In genomic region chr14:76164904-76165755, GRCm38 (mm10) we compare ENCODE assay signal across 10 mouse cellular contexts. TPM values are rescaled to one million over a fixed set of nuclear protein-coding genes. Genes with fewer than 3 reads are reported as not detected.
DNase-seq lines count a peak whose midpoint lies in the region; ATAC-seq and TF ChIP-seq lines count a peak whose summit lies in the region.
"Had no signal": no experiment of that assay in that cellular context is flagged by ENCODE, and none has a peak within 500 bp of the region (broad histone marks: within the 10 kb centered on the region; RNA-seq: fewer than 3 reads in every experiment).

No protein-coding gene starts in this region.

- peak overlapping the region; percentile 26; the same call in 1 of the 2 replicates for H3K9ac ChIP-seq in heart, embryonic 16.5 days (ENCODE audit: low read length)
- H3K9ac ChIP-seq in limb, embryonic 12.5 days (replicated peaks): no peak overlapping the region; the same call in 1 of the 2 replicates

- 0 out of 2 replicates have a peak, but pooled peaks cover 3% of the 10 kb centered on the region for H3K9me3 ChIP-seq in heart, embryonic 16.5 days (replicated peaks; ENCODE audit: control insufficient read depth, low read length)
- H3K9me3 ChIP-seq in limb, embryonic 12.5 days: peaks cover 4% of the 10 kb centered on the region; the same call in 1 of the 2 replicates

- H3K4me2 ChIP-seq in heart, embryonic 16.5 days (ENCODE audit: low read depth, low read length): peak overlapping the region; percentile 60
- H3K4me2 ChIP-seq in limb, embryonic 12.5 days: peak overlapping the region; percentile 54

- no peaks in the 10 kb centered on the region for H3K36me3 ChIP-seq in heart, embryonic 16.5 days (ENCODE audit: control insufficient read depth, insufficient read depth)
- no peaks in the 10 kb centered on the region for H3K36me3 ChIP-seq in limb, embryonic 12.5 days

- peak; percentile 70; the same call in 1 of the 2 replicates for ATAC-seq in heart, embryonic 16.5 days (replicated peaks; ENCODE audit: extremely low read depth, insufficient read depth, low FRiP score)
- ATAC-seq in limb, embryonic 12.5 days (ENCODE audit: insufficient number of reproducible peaks, insufficient read depth, low FRiP score, low TSS enrichment, low read depth): peak; percentile 46

- peaks cover 3% of the 10 kb centered on the region; the same call in 1 of the 2 replicates for H3K27me3 ChIP-seq in heart, embryonic 16.5 days (ENCODE audit: control insufficient read depth, insufficient read depth, low read length)
- H3K27me3 ChIP-seq in limb, embryonic 12.5 days: peaks cover 20% of the 10 kb centered on the region
- H3K27me3 ChIP-seq: CH12.LX had no signal

- WGBS in heart, embryonic 16.5 days: 16% methylated on average over 32 of the region's 32 CpGs
- WGBS in limb, embryonic 12.5 days: 18% methylated on average over 32 of the region's 32 CpGs
- WGBS in olfactory bulb, adult 2 months: 23% methylated on average over 32 of the region's 32 CpGs

- TF ChIP-seq POLR2A in olfactory bulb, adult 2 months (IDR thresholded peaks at IDR 0.05; ENCODE audit: insufficient read depth, low read depth, low read length): no peak

- peaks cover 3% of the 10 kb centered on the region; the same call in 1 of the 2 replicates for H3K4me1 ChIP-seq in heart, embryonic 16.5 days (ENCODE audit: control insufficient read depth, insufficient read depth, low read length)
- H3K4me1 ChIP-seq in limb, embryonic 12.5 days (replicated peaks): peaks cover 16% of the 10 kb centered on the region
- peaks cover 10% of the 10 kb centered on the region for H3K4me1 ChIP-seq in olfactory bulb, adult 2 months (ENCODE audit: control insufficient read depth, insufficient read depth, low read length)

- H3K27ac ChIP-seq in heart, embryonic 16.5 days (ENCODE audit: low read length): no peak overlapping the region
- H3K27ac ChIP-seq in limb, embryonic 12.5 days: no peak overlapping the region
- H3K27ac ChIP-seq in olfactory bulb, adult 2 months (ENCODE audit: insufficient read depth, low read depth, low read length): no peak overlapping the region
- H3K27ac ChIP-seq: macrophage had no signal

- DNase-seq in cerebellum, postnatal 25 days: peak; percentile 22 to 27
- DNase-seq in cerebellum, adult 18-20 months: no peak
- DNase-seq in right cerebral cortex, postnatal 25 days: peak; percentile 12
- no peak for DNase-seq in right cerebral cortex, postnatal 4 days
- DNase-seq in adipocyte (ENCODE audit: low spot score): no peak

- TF ChIP-seq CTCF in olfactory bulb, adult 2 months (IDR thresholded peaks at IDR 0.05; ENCODE audit: insufficient read depth, low read depth, low read length): no peak

- peak overlapping the region; percentile 17 for H3K4me3 ChIP-seq in heart, embryonic 16.5 days (ENCODE audit: low read length)
- H3K4me3 ChIP-seq in limb, embryonic 12.5 days (replicated peaks): peak overlapping the region; percentile 16; the same call in 1 of the 2 replicates
- peak overlapping the region; percentile 4; the same call in 1 of the 2 replicates for H3K4me3 ChIP-seq in olfactory bulb, adult 2 months (ENCODE audit: insufficient read depth, low read depth, low read length)

RNA-seq across cellular contexts. Expression of gene Nufip1, which starts 54.4 kb away (rescaled TPM):
- polyA plus RNA-seq in heart, embryonic 16.5 days (2015; fragmentation: Nextera tagmentation; extraction: Ambion mirVana): 8.4 and 8.9 TPM in 2 replicates
- 19.4 and 19.9 TPM in 2 replicates for polyA plus RNA-seq in limb, embryonic 12.5 days (2016; fragmentation: Nextera tagmentation; extraction: Ambion mirVana)
- polyA plus RNA-seq in olfactory bulb, adult 2 months (2012; ENCODE audit: insufficient read depth, insufficient read length, low replicate concordance, missing spikeins): not detected in 2 replicates

RNA-seq across cellular contexts. Expression of gene Gpalpp1, which starts 54.6 kb away (rescaled TPM):
- polyA plus RNA-seq in heart, embryonic 16.5 days (2015; fragmentation: Nextera tagmentation; extraction: Ambion mirVana): 9.4 and 9.8 TPM in 2 replicates
- polyA plus RNA-seq in limb, embryonic 12.5 days (2016; fragmentation: Nextera tagmentation; extraction: Ambion mirVana): 13.2 and 16.2 TPM in 2 replicates
- polyA plus RNA-seq in olfactory bulb, adult 2 months (2012; ENCODE audit: insufficient read depth, insufficient read length, low replicate concordance, missing spikeins): not detected in 2 replicates

Comparison
In these comparisons a context has a peak if more than half of its experiments do, and no peak if none do; other contexts are left out.
1. DNase-seq: peak in cerebellum, postnatal 25 days (2 of 2) and right cerebral cortex, postnatal 25 days (single experiment); none in cerebellum, adult 18-20 months (0 of 2), right cerebral cortex, postnatal 4 days (single experiment) and adipocyte (single experiment).
2. Peak in every context shown above with its lines, with median percentiles within 50 percentile points of each other: H3K4me3 ChIP-seq.